Mouse (Mus musculus) NIH3T3 (cell line): ENCODE measurements around the gene Sidt1.
"Not testable (repeated sequence)": the region's sequence is repeated elsewhere in the genome, so short reads cannot be mapped to it uniquely, and the experiment has no call there.

Source experiments
- DNase-seq: peaks from one replicate; pipeline ENCODE4 v3.0.0-alpha.2; 2012; ENCODE audit warnings: low read depth

Gene Sidt1

GRCm38 (mm10) chr16:44302126-44302892 is 30.7 kb downstream of the Sidt1 start:
- no peak for DNase-seq

GRCm38 (mm10) chr16:44299438-44300093 is 33.4 kb downstream of the Sidt1 start:
- peak; percentile 9 for DNase-seq

GRCm38 (mm10) chr16:44293960-44294359 is 39.0 kb downstream of the Sidt1 start:
- no peak for DNase-seq

GRCm38 (mm10) chr16:44292681-44293080 is 40.3 kb downstream of the Sidt1 start:
- DNase-seq, result not testable (repeated sequence)

- DNase-seq, result no peak
Observed at GRCm38 (mm10) chr16:44289004-44289648, 43.9 kb downstream of the Sidt1 start.

GRCm38 (mm10) chr16:44287356-44287950 is 45.5 kb downstream of the Sidt1 start:
- DNase-seq, result no peak

- no peak for DNase-seq
Observed at GRCm38 (mm10) chr16:44282614-44283325, 50.2 kb downstream of the Sidt1 start.

GRCm38 (mm10) chr16:44282036-44282435 is 51.0 kb downstream of the Sidt1 start:
- DNase-seq, result no peak

- no peak for DNase-seq
Observed at GRCm38 (mm10) chr16:44280806-44281205, 52.2 kb downstream of the Sidt1 start.

GRCm38 (mm10) chr16:44277212-44277611 is 55.8 kb downstream of the Sidt1 start:
- DNase-seq, result no peak

- DNase-seq, result no peak
Observed at GRCm38 (mm10) chr16:44271371-44272038, 61.5 kb downstream of the Sidt1 start.

- DNase-seq, result no peak
Observed at GRCm38 (mm10) chr16:44270606-44271005, 62.4 kb downstream of the Sidt1 start.

GRCm38 (mm10) chr16:44269578-44269977 is 63.4 kb downstream of the Sidt1 start:
- no peak for DNase-seq

- DNase-seq, result no peak
Observed at GRCm38 (mm10) chr16:44268541-44269215, 64.3 kb downstream of the Sidt1 start.

- DNase-seq, result no peak
Observed at GRCm38 (mm10) chr16:44265562-44265961, 67.4 kb downstream of the Sidt1 start.

GRCm38 (mm10) chr16:44264916-44265315 is 68.1 kb downstream of the Sidt1 start:
- no peak for DNase-seq

GRCm38 (mm10) chr16:44257476-44257875 is 75.5 kb downstream of the Sidt1 start:
- DNase-seq, result no peak

GRCm38 (mm10) chr16:44254698-44255097 is 78.3 kb downstream of the Sidt1 start:
- DNase-seq, result peak; percentile 67

GRCm38 (mm10) chr16:44253797-44254634 is 79.0 kb downstream of the Sidt1 start:
- DNase-seq, result no peak

GRCm38 (mm10) chr16:44252735-44253134 is 80.3 kb downstream of the Sidt1 start:
- no peak for DNase-seq
